Mouse (Mus musculus): ENCODE data around the gene Fmo1. TPM values are rescaled to one million over a fixed set of nuclear protein-coding genes. Genes with fewer than 3 reads are reported as not detected.
A peak's percentile ranks its signal among the peaks of the same experiment; 100 is the strongest.

Fmo1 gene
- total and polyA plus RNA-seq, 3 experiments = 33.4 to 41.4 (median 33.6) TPM

DNA sequence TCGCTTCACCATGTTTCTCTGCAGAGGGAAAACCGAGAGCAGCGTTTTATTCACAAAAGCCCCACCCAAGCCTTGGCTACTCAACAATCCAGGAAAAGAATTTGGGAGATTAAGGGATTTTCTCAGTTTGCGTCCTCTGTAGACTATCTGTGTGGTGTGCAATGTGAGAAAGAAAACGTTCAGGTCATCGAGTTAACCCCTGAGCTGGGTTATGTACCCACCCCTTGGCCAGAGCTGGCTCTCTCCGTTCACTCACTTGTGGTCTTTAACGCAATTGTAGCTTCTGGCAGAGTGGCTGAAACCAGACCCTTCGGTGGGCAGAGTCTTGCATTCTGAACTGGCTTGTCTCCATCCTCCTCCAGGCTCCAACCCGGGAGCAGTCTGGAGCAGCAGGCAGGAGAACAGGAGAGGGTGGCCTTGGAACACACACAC, 6.8 kb downstream of the Fmo1 start:
- H3K36me3 ChIP-seq (ENCODE audit: control insufficient read depth, insufficient read depth, low read length) = peaks cover 18% of the 10 kb centered on the region
- peak overlapping the region; percentile 33 for H3K9ac ChIP-seq (ENCODE audit: low read depth, low read length)
- 55% methylated on average over 10 of the region's 10 CpGs for WGBS
- no peaks in the 10 kb centered on the region for H3K27me3 ChIP-seq (ENCODE audit: control insufficient read depth, insufficient read depth, low read length)
- 0 out of 2 replicates have a peak overlapping the region, but pooled peaks have one; percentile 31 for H3K4me3 ChIP-seq
- peak in 1 of 2 experiments; percentile 35 for DNase-seq
- H3K27ac ChIP-seq = peak overlapping the region; percentile 57
- peaks cover 11% of the 10 kb centered on the region for H3K4me1 ChIP-seq (ENCODE audit: control insufficient read depth, insufficient read depth, low read length)
- TF ChIP-seq CTCF (IDR thresholded peaks at IDR 0.05) = no peak
- TF ChIP-seq POLR2A (IDR thresholded peaks at IDR 0.05; ENCODE audit: insufficient read depth, low read depth, low read length) = no peak
- TF ChIP-seq EP300 (IDR thresholded peaks at IDR 0.05; ENCODE audit: insufficient read depth, low read depth, low read length) = no peak
- no peaks in the 10 kb centered on the region for H3K79me2 ChIP-seq (replicated peaks; ENCODE audit: control insufficient read depth, insufficient read depth, low read length)
- intact Hi-C loops (cut with DNase I) = no loop called here

- H3K27me3 ChIP-seq (ENCODE audit: control insufficient read depth, insufficient read depth, low read length) = no peaks in the 10 kb centered on the region
- TF ChIP-seq EP300 (IDR thresholded peaks at IDR 0.05; ENCODE audit: insufficient read depth, low read depth, low read length) (no peak), CTCF (IDR thresholded peaks at IDR 0.05) (no peak), POLR2A (IDR thresholded peaks at IDR 0.05; ENCODE audit: insufficient read depth, low read depth, low read length) (no peak)
- peaks cover 21% of the 10 kb centered on the region for H3K36me3 ChIP-seq (ENCODE audit: control insufficient read depth, insufficient read depth, low read length)
- intact Hi-C loops (cut with DNase I) = no loop called here
- peaks cover 11% of the 10 kb centered on the region for H3K4me1 ChIP-seq (ENCODE audit: control insufficient read depth, insufficient read depth, low read length)
- peak overlapping the region; percentile 42 for H3K4me3 ChIP-seq
- peak; percentile 34 to 40 for DNase-seq
- H3K27ac ChIP-seq = peak overlapping the region; percentile 63
- no peaks in the 10 kb centered on the region for H3K79me2 ChIP-seq (replicated peaks; ENCODE audit: control insufficient read depth, insufficient read depth, low read length)
- 58% methylated on average over 12 of the region's 12 CpGs for WGBS
- peak overlapping the region; percentile 71 for H3K9ac ChIP-seq (ENCODE audit: low read depth, low read length)
Measured at GRCm38 (mm10) chr1:162858748-162859130, 7.7 kb downstream of the Fmo1 start.

DNA sequence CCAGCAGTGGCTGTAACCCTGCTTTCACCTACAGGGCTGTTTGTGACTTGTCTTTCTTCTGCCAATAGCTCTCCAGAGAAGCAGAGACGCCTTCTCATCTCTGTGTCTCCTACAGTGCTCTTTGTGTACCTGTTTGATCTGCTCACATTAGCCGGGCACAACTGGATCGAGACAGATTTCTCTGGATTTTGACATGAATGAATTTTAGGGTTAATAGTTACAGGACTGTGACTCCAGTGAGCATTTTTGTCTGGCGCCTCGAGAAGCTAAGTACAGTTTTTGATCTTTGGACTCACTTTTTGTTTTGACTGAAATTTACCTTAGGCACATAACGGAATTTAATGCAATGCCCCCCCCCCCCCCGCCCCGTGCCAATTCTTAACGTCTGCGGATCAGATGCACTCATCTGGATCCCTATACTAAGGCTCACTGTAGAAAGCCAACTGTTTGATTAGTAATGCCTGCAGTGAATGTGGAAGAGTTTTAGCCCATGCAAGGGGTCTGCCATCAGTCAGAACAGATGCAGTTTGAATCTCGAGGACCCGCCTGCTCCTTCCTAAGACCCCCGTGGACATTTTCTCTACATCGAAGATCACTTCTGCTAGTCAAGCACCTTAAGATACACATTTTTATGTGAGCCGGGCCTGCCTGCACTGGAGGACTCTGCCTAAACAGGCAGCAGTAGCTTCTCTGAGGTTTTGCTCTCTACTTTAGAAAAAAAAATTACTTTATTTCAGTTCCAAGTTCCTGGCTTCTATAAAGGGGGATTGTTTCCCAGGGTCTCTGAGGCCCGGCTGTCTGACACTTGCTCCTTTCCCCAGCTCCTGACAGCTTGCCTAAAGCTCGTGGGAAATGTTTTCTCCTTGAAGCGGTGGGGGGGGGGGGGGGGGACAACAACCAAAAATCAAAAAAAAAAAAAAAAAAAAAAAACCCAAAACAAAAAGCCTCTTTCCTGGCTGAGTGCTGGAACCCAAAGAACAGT, 8.4 kb downstream of the Fmo1 start:
- Histone ChIP-seq H3K9ac (ENCODE audit: low read depth, low read length) (peak overlapping the region; percentile 71), H3K27me3 (ENCODE audit: control insufficient read depth, insufficient read depth, low read length) (no peaks in the 10 kb centered on the region), H3K27ac (peak overlapping the region; percentile 63), H3K4me3 (peak overlapping the region; percentile 42), H3K36me3 (ENCODE audit: control insufficient read depth, insufficient read depth, low read length) (peaks cover 21% of the 10 kb centered on the region), H3K4me1 (ENCODE audit: control insufficient read depth, insufficient read depth, low read length) (peaks cover 9% of the 10 kb centered on the region), H3K79me2 (replicated peaks; ENCODE audit: control insufficient read depth, insufficient read depth, low read length) (no peaks in the 10 kb centered on the region)
- no peak for DNase-seq
- WGBS = 72% methylated on average over 18 of the region's 18 CpGs
- TF ChIP-seq POLR2A (IDR thresholded peaks at IDR 0.05; ENCODE audit: insufficient read depth, low read depth, low read length) (no peak), CTCF (IDR thresholded peaks at IDR 0.05) (no peak), EP300 (IDR thresholded peaks at IDR 0.05; ENCODE audit: insufficient read depth, low read depth, low read length) (no peak)
- intact Hi-C loops (cut with DNase I) = no loop called here

- no peak overlapping the region for H3K4me3 ChIP-seq
- intact Hi-C loops (cut with DNase I) = no loop called here
- no peak overlapping the region for H3K27ac ChIP-seq
- H3K9ac ChIP-seq (ENCODE audit: low read depth, low read length) = no peak overlapping the region
- peaks cover 4% of the 10 kb centered on the region; the same call in 1 of the 2 replicates for H3K4me1 ChIP-seq (ENCODE audit: control insufficient read depth, insufficient read depth, low read length)
- H3K79me2 ChIP-seq (replicated peaks; ENCODE audit: control insufficient read depth, insufficient read depth, low read length) = no peaks in the 10 kb centered on the region
- DNase-seq = no peak
- no peak for TF ChIP-seq EP300 (IDR thresholded peaks at IDR 0.05; ENCODE audit: insufficient read depth, low read depth, low read length)
- no peaks in the 10 kb centered on the region for H3K27me3 ChIP-seq (ENCODE audit: control insufficient read depth, insufficient read depth, low read length)
- peaks cover 17% of the 10 kb centered on the region for H3K36me3 ChIP-seq (ENCODE audit: control insufficient read depth, insufficient read depth, low read length)
- WGBS = 37% methylated on average over 3 of the region's 3 CpGs
Measured at GRCm38 (mm10) chr1:162853812-162854482, 12.5 kb downstream of the Fmo1 start.

DNA sequence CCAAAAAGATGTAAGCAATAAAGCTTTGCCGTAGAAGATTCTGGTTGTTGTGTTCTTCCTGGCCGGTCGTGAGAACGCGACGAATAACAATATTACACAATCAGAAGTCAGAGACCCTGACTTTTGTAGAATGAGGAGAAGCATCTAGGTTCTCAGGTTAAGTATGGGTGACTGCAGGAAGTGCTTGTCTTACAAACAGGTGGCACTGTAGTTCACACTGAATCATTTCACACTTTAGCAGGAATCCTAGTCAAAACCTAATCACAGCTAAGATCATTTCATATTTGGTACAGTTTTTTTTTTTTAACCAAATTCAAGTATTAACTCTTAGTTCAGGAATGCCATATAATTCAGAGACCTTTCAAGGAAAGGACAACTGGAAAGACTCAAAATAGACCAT, 18.9 kb downstream of the Fmo1 start:
- Histone ChIP-seq H3K36me3 (ENCODE audit: control insufficient read depth, insufficient read depth, low read length) (peaks cover 5% of the 10 kb centered on the region), H3K27me3 (ENCODE audit: control insufficient read depth, insufficient read depth, low read length) (no peaks in the 10 kb centered on the region), H3K9ac (ENCODE audit: low read depth, low read length) (no peak overlapping the region), H3K27ac (no peak overlapping the region), H3K4me1 (ENCODE audit: control insufficient read depth, insufficient read depth, low read length) (no peaks in the 10 kb centered on the region), H3K79me2 (replicated peaks; ENCODE audit: control insufficient read depth, insufficient read depth, low read length) (no peaks in the 10 kb centered on the region), H3K4me3 (no peak overlapping the region)
- intact Hi-C loops (cut with DNase I) = no loop called here
- 98% methylated on average over 6 of the region's 6 CpGs for WGBS
- DNase-seq = no peak
- TF ChIP-seq CTCF (IDR thresholded peaks at IDR 0.05) = peak; percentile 54
- TF ChIP-seq POLR2A (IDR thresholded peaks at IDR 0.05; ENCODE audit: insufficient read depth, low read depth, low read length) = no peak

DNA sequence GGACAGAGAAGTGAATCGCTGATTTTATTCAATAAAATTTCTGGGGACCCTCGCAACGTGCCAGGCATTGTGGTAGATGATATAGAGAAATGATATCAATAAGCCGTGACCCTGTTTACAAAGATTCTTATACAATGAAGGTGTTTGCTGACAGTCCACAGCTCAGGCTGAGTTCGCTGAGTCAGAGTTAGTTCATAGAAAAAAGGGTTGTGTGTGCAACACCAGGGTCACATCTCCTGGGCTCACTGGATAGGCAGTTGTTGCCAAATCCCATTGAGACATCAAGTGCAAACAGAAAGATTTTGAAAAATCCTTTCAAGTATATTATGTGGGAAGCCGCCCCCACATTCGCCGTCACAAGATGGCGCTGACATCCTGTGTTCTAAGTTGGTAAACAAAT, 26.2 kb downstream of the Fmo1 start:
- Histone ChIP-seq H3K27ac (no peak overlapping the region), H3K4me1 (ENCODE audit: control insufficient read depth, insufficient read depth, low read length) (no peaks in the 10 kb centered on the region), H3K9ac (ENCODE audit: low read depth, low read length) (no peak overlapping the region), H3K36me3 (ENCODE audit: control insufficient read depth, insufficient read depth, low read length) (peaks cover 2% of the 10 kb centered on the region), H3K79me2 (replicated peaks; ENCODE audit: control insufficient read depth, insufficient read depth, low read length) (no peaks in the 10 kb centered on the region), H3K4me3 (no peak overlapping the region), H3K27me3 (ENCODE audit: control insufficient read depth, insufficient read depth, low read length) (no peaks in the 10 kb centered on the region)
- intact Hi-C loops (cut with DNase I) = no loop called here
- DNase-seq = no peak
- WGBS = 93% methylated on average over 9 of the region's 9 CpGs
- TF ChIP-seq POLR2A (IDR thresholded peaks at IDR 0.05; ENCODE audit: insufficient read depth, low read depth, low read length) (no peak), EP300 (IDR thresholded peaks at IDR 0.05; ENCODE audit: insufficient read depth, low read depth, low read length) (no peak), CTCF (IDR thresholded peaks at IDR 0.05) (no peak)
